Mouse (Mus musculus) hindbrain, postnatal 0 days (tissue): ENCODE results near the gene 4921536K21Rik. TPM values are rescaled to one million over a fixed set of nuclear protein-coding genes. Genes with fewer than 3 reads are reported as not detected.

Source experiments
- ATAC-seq: fragments of 200-750 bp; cut with Nextera tagmentation; 2 replicates; pipeline ENCODE4 v1.8.0; 2017; ENCODE audit warnings: mild to moderate bottlenecking, moderate TSS enrichment, moderate library complexity
- DNase-seq: peaks from one replicate; pipeline ENCODE4 v3.0.0-alpha.2; 2015; ENCODE audit warnings: low spot score
- H3K27ac ChIP-seq: fragments of 300-500 bp; sonication (generic); 2 replicates; pipeline ENCODE4 v1.5.1; 2014; ENCODE audit warnings: mild to moderate bottlenecking
- H3K27me3 ChIP-seq: fragments of 300-500 bp; sonication (generic); 2 replicates; pipeline ENCODE4 v1.6.1; 2014; ENCODE audit warnings: low read length, mixed read lengths; ENCODE audit not compliant: insufficient read depth
- H3K36me3 ChIP-seq: fragments of 300-500 bp; sonication (generic); 2 replicates; pipeline ENCODE4 v1.6.1; 2014; ENCODE audit warnings: low read length, mixed read lengths; ENCODE audit not compliant: insufficient read depth
- H3K4me1 ChIP-seq: fragments of 300-500 bp; sonication (generic); 2 replicates; pipeline ENCODE4 v1.6.1; 2014; ENCODE audit warnings: antibody characterized with exemption, low read length, mixed read lengths; ENCODE audit not compliant: insufficient read depth
- H3K4me2 ChIP-seq: fragments of 300-500 bp; sonication (generic); 2 replicates; pipeline ENCODE4 v1.6.1; 2014; ENCODE audit warnings: low read depth, mild to moderate bottlenecking, low read length, moderate library complexity, mixed read lengths
- H3K4me3 ChIP-seq: fragments of 300-500 bp; sonication (generic); 2 replicates; pipeline ENCODE4 v1.5.1; 2014; ENCODE audit warnings: low read length
- H3K9ac ChIP-seq: fragments of 300-500 bp; sonication (generic); replicated peaks from 2 replicates; pipeline ENCODE4 v1.6.1; 2014; ENCODE audit warnings: mild to moderate bottlenecking, low read length, moderate library complexity, mixed read lengths
- H3K9me3 ChIP-seq: fragments of 300-500 bp; sonication (generic); 2 replicates; pipeline ENCODE4 v1.6.1; 2016; ENCODE audit warnings: low read length, mixed read lengths
- CTCF ChIP-seq: IDR thresholded peaks from 2 replicates; pipeline ENCODE4 v1.5.1; 2016; ENCODE audit warnings: antibody characterized with exemption, control low read depth, low read depth
- WGBS: fragments of 180-500 bp; shearing (Covaris S2); extraction: QIAGEN DNeasy Blood & Tissue Kit; methylation state at CpG from one replicate; pipeline ENCODE4 v1.1.7; 2014; 5-methylcytosine and 5-hydroxymethylcytosine counted together
- polyA plus RNA-seq: library from polyadenylated mRNA; unstranded; fragments of >200 nt; fragmentation: Nextera tagmentation; extraction: Ambion mirVana; gene quantifications from 2 replicates; pipeline ENCODE4 v1.2.1, GENCODE M21; 2015
- total RNA-seq: library from RNA; depleted of rRNA; stranded (reverse); fragments of >200 nt; gene quantifications from 2 replicates; pipeline ENCODE4 v1.2.3, GENCODE M21; 2014

4921536K21Rik gene
- total and polyA plus RNA-seq, 2 experiments from 2014 or later = 0.21 to 0.41 TPM

DNA sequence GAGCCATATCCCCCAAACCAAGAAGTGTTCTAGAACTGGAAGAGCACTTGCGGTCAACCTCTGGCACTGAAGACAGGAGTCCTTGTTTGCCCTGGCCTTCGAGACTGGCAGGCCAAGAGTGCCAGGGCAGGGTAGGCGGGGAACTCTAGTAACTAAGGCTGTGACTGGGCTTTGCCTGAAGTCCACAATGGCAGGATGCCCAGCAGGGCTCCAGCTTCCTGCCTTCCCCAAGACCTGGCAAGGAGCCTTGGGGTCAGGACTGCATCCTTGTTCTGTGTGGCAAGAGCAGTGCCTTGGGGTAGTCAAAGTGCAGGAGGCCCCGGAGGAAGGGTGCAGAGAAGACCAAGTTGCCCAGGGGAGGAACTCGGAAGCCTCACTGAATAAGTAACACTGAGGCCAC, 8.1 kb upstream of the 4921536K21Rik start:
- Histone ChIP-seq H3K4me1 (no peaks in the 10 kb centered on the region), H3K27me3 (no peaks in the 10 kb centered on the region), H3K4me2 (no peak overlapping the region), H3K9me3 (no peaks in the 10 kb centered on the region), H3K9ac (no peak overlapping the region), H3K36me3 (peaks cover 13% of the 10 kb centered on the region), H3K4me3 (no peak overlapping the region), H3K27ac (0 out of 2 replicates have a peak overlapping the region, but pooled peaks have one; percentile 16)
- TF ChIP-seq CTCF = no peak
- ATAC-seq (peak; percentile 70), DNase-seq (peak; percentile 78)
- WGBS = 62% methylated on average over 5 of the region's 5 CpGs

DNA sequence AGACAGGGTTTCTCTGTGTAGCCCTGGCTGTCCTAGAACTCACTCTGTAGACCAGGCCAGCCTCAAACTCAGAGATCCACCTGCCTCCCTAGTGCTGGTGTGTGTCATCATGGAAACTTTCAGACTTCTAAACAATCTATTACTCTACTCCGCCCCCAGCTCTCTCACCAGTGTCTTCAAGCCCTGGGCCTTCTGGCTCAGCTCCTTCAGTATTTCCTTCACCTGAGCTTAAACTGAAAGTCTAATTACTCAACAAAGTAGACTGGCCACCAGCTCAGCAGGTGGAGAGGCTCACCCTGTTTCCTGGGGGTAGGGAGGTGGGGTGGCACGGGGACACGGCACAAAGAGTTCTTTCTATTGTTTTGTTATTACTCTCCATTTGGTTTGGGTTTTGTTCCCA, 7.6 kb upstream of the 4921536K21Rik start:
- no peak overlapping the region for H3K27ac ChIP-seq
- no peaks in the 10 kb centered on the region for H3K27me3 ChIP-seq
- DNase-seq (no peak), ATAC-seq (no peak)
- H3K9me3 ChIP-seq = no peaks in the 10 kb centered on the region
- peaks cover 18% of the 10 kb centered on the region for H3K36me3 ChIP-seq
- TF ChIP-seq CTCF = no peak
- no peak overlapping the region for H3K9ac ChIP-seq
- no peak overlapping the region for H3K4me2 ChIP-seq
- no peaks in the 10 kb centered on the region for H3K4me1 ChIP-seq
- 87% methylated on average over 3 of the region's 3 CpGs for WGBS
- no peak overlapping the region for H3K4me3 ChIP-seq

DNA sequence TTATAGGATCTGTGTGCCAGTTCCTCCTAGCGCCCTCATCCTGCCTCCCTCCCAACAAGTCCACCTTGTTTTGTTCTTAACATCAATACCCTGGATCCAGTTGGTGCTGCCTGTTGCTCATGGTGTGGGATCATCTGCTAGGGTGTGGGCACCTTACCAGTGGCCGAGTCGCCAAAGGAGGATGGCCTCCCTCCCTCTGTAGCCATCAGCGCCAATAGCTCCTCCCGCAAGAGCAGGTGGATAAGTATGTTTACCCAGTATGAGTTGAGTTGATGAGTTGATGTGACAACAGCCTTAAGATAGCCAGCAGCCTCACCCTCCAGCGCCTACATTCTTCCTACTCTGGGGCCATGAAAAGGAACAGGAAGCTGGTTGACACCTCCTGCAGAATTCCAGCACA, 5.4 kb upstream of the 4921536K21Rik start:
- Histone ChIP-seq H3K4me3 (no peak overlapping the region), H3K4me2 (no peak overlapping the region), H3K9ac (no peak overlapping the region), H3K9me3 (no peaks in the 10 kb centered on the region), H3K36me3 (peaks cover 7% of the 10 kb centered on the region; the same call in 1 of the 2 replicates), H3K27ac (no peak overlapping the region), H3K27me3 (no peaks in the 10 kb centered on the region), H3K4me1 (0 out of 2 replicates have a peak, but pooled peaks cover 2% of the 10 kb centered on the region)
- ATAC-seq (no peak), DNase-seq (no peak)
- WGBS = 88% methylated on average over 6 of the region's 6 CpGs
- TF ChIP-seq CTCF = no peak

DNA sequence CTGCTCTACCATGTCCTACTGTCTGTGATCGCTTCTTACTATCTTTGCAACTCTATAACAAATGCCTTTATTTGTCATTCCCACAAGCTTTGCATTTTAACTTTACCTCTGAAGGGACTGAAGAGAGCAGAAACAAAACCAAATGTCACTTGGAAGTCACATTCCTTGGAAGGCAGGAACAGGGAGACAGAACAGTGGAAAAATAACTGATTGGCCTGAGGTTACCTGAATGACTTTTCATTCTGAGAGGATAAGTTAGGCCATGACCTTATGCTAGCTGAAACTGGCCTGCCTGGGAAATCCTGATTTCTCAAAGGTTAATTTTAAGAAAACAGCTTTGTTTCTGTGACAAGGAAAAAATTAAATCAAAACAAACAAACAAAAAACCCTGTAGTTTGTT, 1.0 kb upstream of the 4921536K21Rik start:
- WGBS = 83% methylated on average over 1 of the region's 1 CpGs
- Histone ChIP-seq H3K4me1 (0 out of 2 replicates have a peak, but pooled peaks cover 9% of the 10 kb centered on the region), H3K27ac (no peak overlapping the region), H3K36me3 (peaks cover 7% of the 10 kb centered on the region; the same call in 1 of the 2 replicates), H3K4me2 (no peak overlapping the region), H3K27me3 (no peaks in the 10 kb centered on the region), H3K9me3 (no peaks in the 10 kb centered on the region), H3K9ac (no peak overlapping the region), H3K4me3 (no peak overlapping the region)
- TF ChIP-seq CTCF = no peak
- no peak for DNase-seq
- ATAC-seq = no peak

DNA sequence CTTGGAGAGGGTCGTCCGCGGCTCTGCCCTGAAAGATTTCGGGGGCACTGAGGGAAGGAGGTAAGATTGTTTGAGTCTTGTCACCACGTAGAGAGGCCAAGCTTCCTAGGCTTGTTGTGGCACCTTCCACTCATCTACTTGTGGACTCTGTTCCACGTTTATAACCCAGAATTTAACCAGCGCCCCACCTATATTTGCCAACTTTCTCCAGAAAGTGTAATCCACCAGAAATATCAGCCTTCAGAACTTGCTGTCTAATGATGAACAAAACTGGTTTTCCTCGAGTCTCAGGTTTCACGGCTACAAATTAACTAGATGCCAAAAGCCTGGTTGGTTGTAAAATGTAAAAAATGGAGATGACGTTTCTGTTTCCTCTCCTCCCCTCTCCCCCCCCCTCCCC, 560 bp upstream of the 4921536K21Rik start:
- no peak for TF ChIP-seq CTCF
- H3K36me3 ChIP-seq = peaks cover 7% of the 10 kb centered on the region; the same call in 1 of the 2 replicates
- H3K4me3 ChIP-seq = peak overlapping the region; percentile 46
- no peaks in the 10 kb centered on the region for H3K27me3 ChIP-seq
- 3% methylated on average over 10 of the region's 10 CpGs for WGBS
- H3K9me3 ChIP-seq = no peaks in the 10 kb centered on the region
- H3K9ac ChIP-seq = peak overlapping the region; percentile 52
- ATAC-seq = no peak
- H3K27ac ChIP-seq = peak overlapping the region; percentile 77
- H3K4me1 ChIP-seq = 0 out of 2 replicates have a peak, but pooled peaks cover 9% of the 10 kb centered on the region
- DNase-seq = no peak
- peak overlapping the region; percentile 87 for H3K4me2 ChIP-seq

DNA sequence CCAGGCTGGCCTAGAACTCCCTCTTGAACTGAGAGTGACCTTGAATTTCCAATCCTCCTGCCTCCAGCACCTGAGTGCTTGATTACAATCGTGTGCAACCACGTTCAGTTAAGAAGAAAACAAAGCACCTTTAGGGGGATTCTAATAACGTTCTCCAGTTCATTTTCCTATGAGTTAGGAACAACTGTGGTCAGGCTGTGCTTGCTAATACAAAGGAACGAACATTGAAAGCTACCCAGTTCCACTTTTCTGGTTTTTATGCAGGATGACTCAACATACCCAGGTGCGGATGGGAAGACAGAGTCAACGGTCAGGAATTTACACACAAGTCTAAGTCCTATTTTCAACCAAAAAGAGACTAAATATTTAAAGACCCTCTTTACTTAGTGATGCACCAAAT, 928 bp downstream of the 4921536K21Rik start:
- Histone ChIP-seq H3K4me1 (0 out of 2 replicates have a peak, but pooled peaks cover 9% of the 10 kb centered on the region), H3K27me3 (no peaks in the 10 kb centered on the region), H3K4me3 (peak overlapping the region; percentile 46; the same call in 1 of the 2 replicates), H3K4me2 (peak overlapping the region; percentile 87; the same call in 1 of the 2 replicates), H3K27ac (no peak overlapping the region), H3K9me3 (no peaks in the 10 kb centered on the region), H3K9ac (0 out of 2 replicates have a peak overlapping the region, but pooled peaks have one; percentile 52), H3K36me3 (peaks cover 7% of the 10 kb centered on the region; the same call in 1 of the 2 replicates)
- WGBS = 74% methylated on average over 6 of the region's 6 CpGs
- ATAC-seq (no peak), DNase-seq (no peak)
- TF ChIP-seq CTCF = no peak

DNA sequence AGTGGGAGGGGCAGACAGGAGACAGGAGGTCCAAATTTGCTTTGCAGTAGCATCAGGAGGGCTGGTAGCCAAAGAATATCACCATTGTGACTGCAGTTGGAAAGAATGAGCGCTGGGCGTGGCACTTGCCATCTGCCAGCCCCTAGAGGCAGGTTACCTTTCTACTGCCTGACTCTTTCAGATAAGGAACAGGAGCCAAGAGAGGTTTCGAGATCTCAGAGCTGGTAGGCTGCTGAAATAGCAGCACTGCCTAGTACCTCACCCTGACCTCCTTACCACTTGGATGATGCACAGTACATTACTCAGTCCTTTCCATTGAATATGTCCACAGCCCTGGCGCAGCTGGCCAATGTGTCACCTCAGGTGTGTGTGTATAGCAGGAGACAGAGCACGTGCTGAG, 7.6 kb downstream of the 4921536K21Rik start:
- H3K9me3 ChIP-seq = no peaks in the 10 kb centered on the region
- ATAC-seq (no peak), DNase-seq (peak; percentile 27)
- no peaks in the 10 kb centered on the region for H3K27me3 ChIP-seq
- H3K4me1 ChIP-seq = no peaks in the 10 kb centered on the region
- no peak overlapping the region for H3K27ac ChIP-seq
- no peak overlapping the region for H3K4me3 ChIP-seq
- no peak for TF ChIP-seq CTCF
- H3K36me3 ChIP-seq = no peaks in the 10 kb centered on the region
- no peak overlapping the region for H3K9ac ChIP-seq
- WGBS = 69% methylated on average over 5 of the region's 5 CpGs
- no peak overlapping the region for H3K4me2 ChIP-seq
